Mouse (Mus musculus) c-Kit-negative CD71-positive TER-119-positive erythroid progenitor cells, embryonic 14.5 days (primary cell): ENCODE measurements around the gene Rbms3.

ENCODE experiments used
- DNase-seq: peaks from one replicate; pipeline ENCODE4 v3.0.0-alpha.2; 2013; ENCODE audit warnings: low read depth, low spot score

The Rbms3 gene

DNA sequence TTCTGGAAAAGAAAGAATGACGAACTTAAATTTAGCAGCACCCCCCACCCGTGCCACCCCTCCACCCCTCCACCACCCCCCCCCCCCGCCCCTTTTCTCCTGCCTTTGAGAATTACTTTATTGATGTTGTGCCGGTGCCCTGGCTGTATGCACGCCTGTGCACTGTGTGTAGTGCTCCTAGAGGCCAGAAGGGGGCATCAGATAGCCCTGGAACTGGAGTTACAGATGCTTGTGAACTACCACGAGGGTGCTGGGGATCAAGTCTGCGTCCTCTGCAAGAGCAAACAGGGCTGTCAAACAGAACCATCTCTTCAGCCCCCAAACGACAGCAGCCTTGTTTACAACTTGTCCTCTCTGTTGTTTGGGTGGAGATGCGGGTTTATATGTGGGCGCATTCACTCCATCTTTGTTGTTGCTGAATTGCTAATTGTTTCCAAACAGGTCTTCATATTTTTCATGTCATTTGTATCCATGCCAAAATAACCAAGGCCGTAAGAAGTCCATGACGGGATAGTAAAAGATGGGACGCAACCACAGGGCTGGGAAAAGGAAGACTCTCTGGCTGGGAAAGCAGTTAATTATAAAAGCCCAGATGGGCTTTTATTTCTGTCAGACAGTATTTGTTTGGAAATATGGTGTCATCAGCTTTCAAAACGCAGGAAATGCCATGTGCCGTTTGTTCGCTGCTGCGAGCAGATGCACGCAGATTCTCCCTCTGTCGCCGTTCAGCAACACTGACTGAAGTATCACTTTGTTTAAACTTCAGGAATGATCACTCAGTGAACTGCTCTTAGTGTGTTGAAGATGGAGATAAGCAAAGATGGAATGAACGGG, 652.9 kb downstream of the Rbms3 start:
- no peak for DNase-seq

DNA sequence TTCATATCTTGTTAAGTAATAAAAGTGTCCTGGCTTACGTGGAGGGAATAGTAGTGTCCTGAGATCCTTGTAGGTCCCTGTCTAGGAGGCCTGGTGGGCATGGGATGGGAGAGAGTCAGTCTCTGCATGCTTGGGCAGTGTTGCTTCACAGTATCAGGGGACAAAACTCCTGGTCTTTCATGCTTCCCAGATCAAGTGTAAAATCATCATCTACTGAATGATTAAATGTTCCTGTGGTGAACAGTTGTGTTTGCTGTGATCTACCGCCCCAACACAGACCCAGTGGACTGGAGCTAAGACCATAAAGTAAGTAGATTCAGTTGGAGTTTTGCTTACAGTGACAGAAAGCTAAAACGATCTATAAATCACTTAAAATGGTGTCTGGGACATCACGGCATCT, 654.4 kb downstream of the Rbms3 start:
- no peak for DNase-seq

DNA sequence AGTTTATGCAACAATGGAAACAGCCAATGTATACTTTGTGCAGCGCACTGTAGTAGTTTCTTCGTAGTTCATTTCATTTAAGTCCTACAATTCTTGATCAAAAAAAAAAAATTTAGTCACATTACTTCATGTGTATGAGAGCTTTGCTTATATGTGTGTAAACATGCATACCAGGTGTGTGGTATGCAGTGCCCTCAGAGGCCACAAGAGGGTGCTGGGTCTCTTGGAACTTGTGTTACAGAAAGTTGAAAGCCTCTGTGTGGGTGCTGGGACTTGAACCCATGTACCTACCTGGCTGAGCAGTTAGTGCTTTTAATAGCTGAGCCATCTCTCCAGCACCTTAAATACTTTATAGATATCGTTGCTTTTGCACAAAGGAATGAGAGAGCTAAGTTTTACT, 655.6 kb downstream of the Rbms3 start:
- DNase-seq: no peak

GRCm38 (mm10) chr9:116973594-116973993, 656.1 kb downstream of the Rbms3 start:
- no peak for DNase-seq

GRCm38 (mm10) chr9:116967317-116967716, 662.4 kb downstream of the Rbms3 start:
- no peak for DNase-seq

GRCm38 (mm10) chr9:116965691-116966090, 664.0 kb downstream of the Rbms3 start:
- DNase-seq: no peak

DNA sequence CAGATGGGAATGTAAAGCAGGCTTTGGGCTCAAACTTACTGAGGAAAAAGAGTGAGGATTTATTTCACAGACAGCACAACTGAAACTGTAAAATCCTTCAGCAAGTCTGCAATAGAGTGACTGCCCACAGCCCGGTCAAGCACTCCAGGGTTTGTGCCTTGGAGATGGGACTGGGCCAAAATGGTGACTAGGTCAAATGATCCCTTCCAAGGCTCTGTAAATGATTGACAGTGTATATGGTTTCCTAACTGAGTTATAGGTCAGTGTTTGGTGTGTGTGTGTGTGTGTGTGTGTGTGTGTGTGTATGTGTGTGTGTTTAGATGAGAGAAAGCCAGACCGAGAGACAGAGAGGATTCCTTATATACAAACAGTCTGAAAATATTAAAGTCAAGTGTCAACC, 673.6 kb downstream of the Rbms3 start:
- no peak for DNase-seq

- DNase-seq: no peak
These were observed 681.5 kb downstream of the Rbms3 start for GRCm38 (mm10) chr9:116948211-116948610.

- DNase-seq: no peak
These were observed 682.3 kb downstream of the Rbms3 start for GRCm38 (mm10) chr9:116947369-116947768.

DNA sequence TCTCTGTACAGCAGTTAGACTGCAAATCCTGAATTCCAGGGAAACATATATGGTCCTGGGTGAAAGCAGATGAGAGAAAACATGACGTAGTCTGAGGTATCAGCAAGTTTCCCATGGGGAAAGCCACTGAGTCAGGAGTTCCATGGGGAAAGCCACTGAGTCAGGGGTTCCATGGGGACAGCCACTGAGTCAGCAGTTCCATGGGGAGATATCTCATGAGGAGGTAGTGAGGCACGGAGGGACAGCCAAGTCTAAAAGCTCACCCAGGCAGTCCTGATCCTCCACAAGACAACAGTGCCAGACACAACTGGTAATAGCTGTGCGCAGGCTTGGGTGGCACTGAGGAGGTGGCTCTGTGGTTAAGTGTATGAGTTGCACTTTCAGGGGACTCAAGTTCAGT, 682.9 kb downstream of the Rbms3 start:
- no peak for DNase-seq

DNA sequence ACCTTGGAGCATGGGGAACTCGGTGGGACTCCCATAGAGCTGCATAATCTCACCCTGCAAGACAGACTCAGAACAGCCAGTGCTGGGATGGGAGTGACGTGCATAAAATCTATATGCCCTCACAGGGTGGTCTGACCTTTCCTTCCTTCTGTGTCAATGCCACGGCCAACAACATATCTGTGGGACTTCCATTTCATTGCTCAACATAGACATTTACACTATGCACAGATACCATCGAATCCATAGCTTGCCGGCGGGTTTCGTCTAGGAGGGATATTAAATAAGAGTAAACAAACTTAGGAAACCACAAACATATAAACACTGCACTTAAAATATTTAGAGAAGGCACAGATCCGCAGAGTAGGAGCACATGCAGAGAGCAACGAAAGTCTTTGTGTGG, 684.0 kb downstream of the Rbms3 start:
- no peak for DNase-seq

- DNase-seq: no peak
These were observed 685.8 kb downstream of the Rbms3 start for GRCm38 (mm10) chr9:116943902-116944301.

DNA sequence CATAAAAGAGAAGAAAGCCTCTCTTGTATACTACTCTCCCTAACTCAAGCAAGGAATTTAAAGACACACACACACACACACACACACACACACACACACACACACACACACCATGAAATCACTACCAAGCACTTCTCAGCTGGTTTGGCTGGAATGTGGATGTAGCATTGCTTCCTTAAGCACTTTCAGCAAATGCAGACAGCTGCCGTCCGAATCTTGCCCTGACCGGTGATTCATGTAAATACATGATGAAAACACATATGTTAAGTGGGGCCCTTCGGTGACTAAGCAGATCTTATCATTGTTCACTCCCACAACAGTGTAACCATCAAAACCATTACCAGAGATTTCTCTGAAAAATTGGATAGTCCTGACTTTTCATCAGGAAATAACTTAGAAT, 688.6 kb downstream of the Rbms3 start:
- no peak for DNase-seq

GRCm38 (mm10) chr9:116940693-116941092, 689.0 kb downstream of the Rbms3 start:
- DNase-seq: no peak

GRCm38 (mm10) chr9:116928338-116928737, 701.4 kb downstream of the Rbms3 start:
- no peak for DNase-seq

DNA sequence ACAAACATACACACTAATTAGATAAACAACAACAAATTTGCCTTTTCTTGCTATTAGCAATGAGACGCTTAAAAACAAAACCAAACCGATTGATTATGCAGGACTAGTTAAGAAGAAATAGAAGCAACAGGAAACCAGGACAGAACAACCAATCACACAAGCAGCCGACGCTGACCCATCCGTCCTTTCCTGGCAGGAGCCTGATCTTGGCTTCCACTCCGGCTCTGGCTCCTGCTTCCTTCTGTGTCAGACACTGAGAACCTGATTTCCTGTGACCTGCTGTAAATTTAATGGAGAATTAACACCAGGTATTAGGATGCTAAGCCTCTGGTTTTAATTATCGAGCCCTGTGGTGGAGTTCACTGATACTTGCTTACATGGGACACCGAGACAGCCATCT, 706.6 kb downstream of the Rbms3 start:
- no peak for DNase-seq

GRCm38 (mm10) chr9:116922561-116922960, 707.2 kb downstream of the Rbms3 start:
- DNase-seq: no peak

- DNase-seq: no peak
These were observed 710.2 kb downstream of the Rbms3 start for GRCm38 (mm10) chr9:116919441-116920019.

DNA sequence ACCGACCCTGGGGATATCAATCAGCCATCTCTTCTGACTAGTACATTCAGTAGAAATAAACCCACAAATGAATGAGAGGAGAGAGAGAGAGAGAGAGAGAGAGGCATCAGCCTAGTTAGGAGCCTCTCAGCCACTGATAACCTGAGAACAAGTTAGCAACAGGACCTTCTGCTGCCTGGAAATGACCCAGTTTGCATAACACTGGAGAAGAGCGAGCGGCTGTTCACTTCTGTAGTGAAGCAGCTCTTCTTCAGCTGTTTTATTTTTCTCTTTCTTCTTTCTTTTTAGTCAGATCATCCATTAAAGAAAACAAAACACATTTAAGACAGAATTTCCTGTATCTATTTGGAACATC, 717.2 kb downstream of the Rbms3 start:
- DNase-seq: no peak

DNA sequence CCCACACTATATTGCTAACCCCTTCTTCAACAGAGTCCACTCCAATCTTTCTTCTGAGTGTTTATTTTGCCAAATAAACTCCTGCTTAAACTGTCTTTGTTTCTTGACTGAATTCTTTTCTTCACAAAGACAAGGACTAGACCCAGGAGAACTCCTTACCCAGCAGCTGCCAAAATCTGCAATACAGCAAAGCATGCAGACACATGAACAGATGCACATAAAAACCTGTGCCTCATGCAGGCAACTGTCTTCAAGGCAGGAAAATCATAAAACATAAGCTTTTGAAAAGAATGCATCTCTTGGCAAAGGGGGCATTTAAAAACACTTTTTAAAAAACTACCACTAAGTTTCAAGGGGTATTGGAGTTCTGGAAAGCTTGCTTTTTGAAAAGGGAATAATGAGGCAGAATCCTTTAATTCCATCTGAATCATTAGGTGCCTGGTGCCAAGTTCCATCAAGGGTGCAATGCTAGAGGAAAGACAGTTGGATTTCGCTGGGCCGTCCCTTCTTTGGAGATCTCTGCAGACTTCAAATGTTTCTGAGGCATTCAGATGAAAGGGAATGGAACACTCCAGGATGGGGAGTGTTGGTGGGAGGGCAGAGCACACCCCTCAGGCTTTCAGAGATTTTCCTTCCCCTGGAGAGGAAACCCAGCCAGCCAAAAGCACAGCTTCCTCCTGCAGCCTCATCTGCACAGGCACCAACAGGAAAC, 717.8 kb downstream of the Rbms3 start:
- DNase-seq: no peak

- DNase-seq: no peak
These were observed 720.2 kb downstream of the Rbms3 start for GRCm38 (mm10) chr9:116909511-116909910.

DNA sequence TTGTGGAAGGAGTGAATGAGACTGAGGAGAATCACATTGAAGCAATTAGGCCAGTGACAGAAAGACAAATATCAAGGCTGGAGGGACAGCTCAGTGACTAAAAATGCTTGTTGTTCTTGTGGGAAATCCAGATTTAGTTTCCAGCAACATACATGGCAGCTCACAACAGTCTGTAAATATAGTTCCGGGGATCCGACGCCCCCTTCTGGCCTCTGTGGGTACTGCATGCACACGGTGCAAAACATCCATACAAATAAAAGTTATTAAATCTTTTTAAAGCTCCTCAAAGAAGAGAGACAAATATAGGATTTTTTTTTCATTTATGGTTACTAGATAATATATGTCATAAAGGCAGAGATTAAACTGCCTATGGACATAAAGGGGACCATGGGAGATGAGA, 722.8 kb downstream of the Rbms3 start:
- peak; percentile 11 for DNase-seq

- no peak for DNase-seq
These were observed 724.1 kb downstream of the Rbms3 start for GRCm38 (mm10) chr9:116905646-116906045.
